Mouse (Mus musculus): ENCODE measurements at regions not wholly inside any gene's neighbourhood (a gene's known extent, or its start where the extent isn't known, plus 50 kb on each side); places are given as distances from the start of the nearest gene placed in this dataset.

- TF ChIP-seq CTCF (IDR thresholded peaks at IDR 0.05; ENCODE audit: borderline replicate concordance, extremely low read depth, insufficient read depth, insufficient read length): no peak
- TF ChIP-seq POLR2A (IDR thresholded peaks at IDR 0.05; ENCODE audit: borderline replicate concordance, extremely low read depth, insufficient read depth, insufficient read length, poor library complexity, severe bottlenecking): no peak
- DNase-seq (ENCODE audit: low read depth): no peak
Observed at GRCm38 (mm10) chr11:24226755-24227154, 148.9 kb downstream of the Bcl11a start.

DNA sequence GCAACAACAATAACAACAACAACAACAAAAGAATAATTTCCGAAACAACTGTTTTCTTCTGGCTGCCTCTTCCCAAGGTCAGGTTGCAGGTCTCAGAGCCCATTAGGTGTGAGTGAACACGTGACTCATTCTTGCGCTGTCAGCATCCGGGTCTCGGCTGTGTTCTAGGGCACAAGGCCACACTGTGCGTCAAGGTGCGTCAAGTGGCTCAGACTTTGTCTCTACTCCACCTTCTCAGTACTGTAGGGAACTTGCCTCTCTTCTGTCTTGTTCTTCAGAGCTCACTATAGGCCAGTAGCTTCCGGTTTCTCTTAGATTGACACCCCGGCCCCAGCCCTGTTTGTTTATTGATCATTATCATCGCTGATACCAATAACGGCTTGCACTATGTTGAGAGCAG, 155.5 kb downstream of the Bcl11a start:
- TF ChIP-seq CTCF (IDR thresholded peaks at IDR 0.05; ENCODE audit: borderline replicate concordance, extremely low read depth, insufficient read depth, insufficient read length) (no peak), POLR2A (IDR thresholded peaks at IDR 0.05; ENCODE audit: borderline replicate concordance, extremely low read depth, insufficient read depth, insufficient read length, poor library complexity, severe bottlenecking) (no peak)
- DNase-seq (ENCODE audit: low read depth): no peak

GRCm38 (mm10) chr11:24233821-24234220, 156.0 kb downstream of the Bcl11a start:
- no peak for DNase-seq (ENCODE audit: low read depth)
- no peak for TF ChIP-seq POLR2A (IDR thresholded peaks at IDR 0.05; ENCODE audit: borderline replicate concordance, extremely low read depth, insufficient read depth, insufficient read length, poor library complexity, severe bottlenecking)
- TF ChIP-seq CTCF (IDR thresholded peaks at IDR 0.05; ENCODE audit: borderline replicate concordance, extremely low read depth, insufficient read depth, insufficient read length): no peak

DNA sequence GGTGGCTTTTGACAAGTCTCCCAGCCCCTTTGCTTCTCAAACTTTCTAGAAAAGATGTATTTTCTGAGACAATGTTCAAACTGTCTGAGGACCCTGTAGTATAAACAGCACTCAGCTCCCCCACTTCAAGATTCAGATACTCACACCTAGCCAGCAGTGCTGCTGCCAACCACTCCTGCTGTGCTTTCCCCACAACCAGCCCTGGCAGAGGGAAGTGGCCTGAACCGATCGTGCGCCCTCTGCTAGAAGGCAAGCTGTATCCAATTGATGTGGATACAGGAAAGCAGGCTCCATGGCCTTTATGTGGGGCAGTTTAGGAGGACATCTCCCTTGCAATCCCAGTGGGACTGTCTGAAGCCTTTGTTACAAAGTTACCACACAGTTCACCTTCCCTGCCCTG, 156.6 kb downstream of the Bcl11a start:
- TF ChIP-seq POLR2A (IDR thresholded peaks at IDR 0.05; ENCODE audit: borderline replicate concordance, extremely low read depth, insufficient read depth, insufficient read length, poor library complexity, severe bottlenecking) (no peak), CTCF (IDR thresholded peaks at IDR 0.05; ENCODE audit: borderline replicate concordance, extremely low read depth, insufficient read depth, insufficient read length) (no peak)
- DNase-seq (ENCODE audit: low read depth): no peak

DNA sequence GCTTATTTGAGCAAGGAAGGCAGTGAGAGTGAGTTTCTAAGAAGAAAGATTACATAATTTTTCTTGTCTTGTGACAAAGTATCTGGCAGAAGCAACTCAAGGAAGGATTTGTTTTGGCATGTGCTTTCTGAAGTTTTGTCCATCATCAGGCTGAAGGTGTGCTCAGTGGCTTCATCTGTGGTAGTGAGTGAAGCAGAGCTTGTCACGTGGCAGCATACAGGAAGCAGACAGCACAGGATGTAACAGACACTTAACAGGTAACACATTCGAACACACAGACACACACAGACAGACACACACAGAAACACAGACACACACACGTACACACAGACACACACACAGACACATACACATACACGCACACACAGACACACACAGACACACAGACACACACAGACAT, 157.5 kb downstream of the Bcl11a start:
- TF ChIP-seq CTCF (IDR thresholded peaks at IDR 0.05; ENCODE audit: borderline replicate concordance, extremely low read depth, insufficient read depth, insufficient read length) (no peak), POLR2A (IDR thresholded peaks at IDR 0.05; ENCODE audit: borderline replicate concordance, extremely low read depth, insufficient read depth, insufficient read length, poor library complexity, severe bottlenecking) (no peak)
- DNase-seq (ENCODE audit: low read depth): no peak

GRCm38 (mm10) chr11:24239631-24240030, 161.8 kb downstream of the Bcl11a start:
- TF ChIP-seq POLR2A (IDR thresholded peaks at IDR 0.05; ENCODE audit: borderline replicate concordance, extremely low read depth, insufficient read depth, insufficient read length, poor library complexity, severe bottlenecking) (no peak), CTCF (IDR thresholded peaks at IDR 0.05; ENCODE audit: borderline replicate concordance, extremely low read depth, insufficient read depth, insufficient read length) (no peak)
- DNase-seq (ENCODE audit: low read depth): no peak

GRCm38 (mm10) chr11:24242096-24242495, 164.2 kb downstream of the Bcl11a start:
- no peak for TF ChIP-seq POLR2A (IDR thresholded peaks at IDR 0.05; ENCODE audit: borderline replicate concordance, extremely low read depth, insufficient read depth, insufficient read length, poor library complexity, severe bottlenecking)
- TF ChIP-seq CTCF (IDR thresholded peaks at IDR 0.05; ENCODE audit: borderline replicate concordance, extremely low read depth, insufficient read depth, insufficient read length): no peak
- no peak for DNase-seq (ENCODE audit: low read depth)

- no peak for TF ChIP-seq POLR2A (IDR thresholded peaks at IDR 0.05; ENCODE audit: borderline replicate concordance, extremely low read depth, insufficient read depth, insufficient read length, poor library complexity, severe bottlenecking)
- no peak for TF ChIP-seq CTCF (IDR thresholded peaks at IDR 0.05; ENCODE audit: borderline replicate concordance, extremely low read depth, insufficient read depth, insufficient read length)
- DNase-seq (ENCODE audit: low read depth): no peak
Observed at GRCm38 (mm10) chr11:24242888-24243287, 165.0 kb downstream of the Bcl11a start.

GRCm38 (mm10) chr11:24245390-24245789, 167.5 kb downstream of the Bcl11a start:
- TF ChIP-seq CTCF (IDR thresholded peaks at IDR 0.05; ENCODE audit: borderline replicate concordance, extremely low read depth, insufficient read depth, insufficient read length) (no peak), POLR2A (IDR thresholded peaks at IDR 0.05; ENCODE audit: borderline replicate concordance, extremely low read depth, insufficient read depth, insufficient read length, poor library complexity, severe bottlenecking) (no peak)
- DNase-seq (ENCODE audit: low read depth): no peak

DNA sequence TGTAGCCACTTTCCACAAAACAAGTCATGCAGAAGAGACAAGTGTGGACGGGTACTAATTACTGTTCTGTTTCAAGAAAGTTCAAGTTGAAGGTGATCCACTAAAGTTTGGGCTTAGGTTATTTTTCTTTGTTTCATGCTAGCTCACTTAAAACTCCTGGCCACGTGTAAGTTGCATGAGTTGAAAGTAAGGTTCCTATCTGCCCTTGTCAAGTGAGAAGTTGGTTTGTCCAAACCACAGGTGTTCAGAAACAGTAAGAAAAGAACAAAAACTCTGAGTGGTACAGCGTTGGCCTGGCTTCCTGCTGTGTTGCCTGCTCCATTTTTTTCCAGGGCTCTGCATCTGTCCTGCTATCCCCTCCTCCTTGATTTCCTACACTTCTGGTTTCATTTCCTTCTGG, 168.5 kb downstream of the Bcl11a start:
- no peak for DNase-seq (ENCODE audit: low read depth)
- TF ChIP-seq POLR2A (IDR thresholded peaks at IDR 0.05; ENCODE audit: borderline replicate concordance, extremely low read depth, insufficient read depth, insufficient read length, poor library complexity, severe bottlenecking): no peak
- TF ChIP-seq CTCF (IDR thresholded peaks at IDR 0.05; ENCODE audit: borderline replicate concordance, extremely low read depth, insufficient read depth, insufficient read length): no peak

GRCm38 (mm10) chr11:24247285-24247684, 169.4 kb downstream of the Bcl11a start:
- DNase-seq (ENCODE audit: low read depth): no peak
- TF ChIP-seq CTCF (IDR thresholded peaks at IDR 0.05; ENCODE audit: borderline replicate concordance, extremely low read depth, insufficient read depth, insufficient read length) (no peak), POLR2A (IDR thresholded peaks at IDR 0.05; ENCODE audit: borderline replicate concordance, extremely low read depth, insufficient read depth, insufficient read length, poor library complexity, severe bottlenecking) (no peak)

DNA sequence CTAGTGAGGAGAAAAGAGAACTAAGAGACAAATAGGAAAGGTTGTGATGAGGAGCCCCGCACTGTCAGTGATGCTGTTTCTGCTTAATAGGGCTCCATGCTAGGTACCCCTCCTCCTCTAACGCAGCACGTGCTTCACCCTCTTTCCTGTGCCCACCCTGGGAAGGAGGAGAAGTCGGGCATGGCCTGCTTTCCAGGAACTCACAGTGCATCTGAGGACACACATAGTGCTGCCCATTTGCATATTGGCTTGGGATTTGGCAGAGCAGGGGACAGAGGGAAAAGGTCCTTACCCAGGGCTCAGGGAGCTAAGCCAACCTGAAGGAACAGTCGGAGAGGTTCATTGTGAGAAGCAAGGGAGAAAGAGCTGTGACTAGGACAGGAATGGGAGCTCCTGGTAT, 173.7 kb downstream of the Bcl11a start:
- TF ChIP-seq CTCF (IDR thresholded peaks at IDR 0.05; ENCODE audit: borderline replicate concordance, extremely low read depth, insufficient read depth, insufficient read length): no peak
- no peak for TF ChIP-seq POLR2A (IDR thresholded peaks at IDR 0.05; ENCODE audit: borderline replicate concordance, extremely low read depth, insufficient read depth, insufficient read length, poor library complexity, severe bottlenecking)
- no peak for DNase-seq (ENCODE audit: low read depth)

Data from brain, embryonic 14.5 days (tissue).